Mouse (Mus musculus): ENCODE measurements around the gene Ano6.

GRCm38 (mm10) chr15:95873276-95873675 is 82.6 kb downstream of the Ano6 start:
- no peak for TF ChIP-seq GATA1 (IDR thresholded peaks at IDR 0.05; ENCODE audit: borderline replicate concordance, low read length)
- no peak for TF ChIP-seq CTCF (IDR thresholded peaks at IDR 0.05; ENCODE audit: low read depth, low read length)
- TF ChIP-seq TAL1 (conservative IDR thresholded peaks at IDR 0.05; ENCODE audit: low read depth, low read length) = no peak
- no peak for TF ChIP-seq GATA2 (IDR thresholded peaks at IDR 0.05; ENCODE audit: borderline replicate concordance, low read depth, low read length)
- TF ChIP-seq POLR2AphosphoS5 (IDR thresholded peaks at IDR 0.05; ENCODE audit: insufficient replicate concordance, low read depth, low read length) = no peak
